Mouse (Mus musculus) MEL (cell line): ENCODE measurements at regions not wholly inside any gene's neighbourhood (a gene's known extent, or its start where the extent isn't known, plus 50 kb on each side); places are given as distances from the start of the nearest gene placed in this dataset.

Experiments
- DNase-seq: peaks from one replicate; pipeline ENCODE4 v3.0.0; 2011; ENCODE audit warnings: low read depth, low spot score
- H3K27ac ChIP-seq: 2 replicates; pipeline ENCODE4 v1.5.1; 2012; ENCODE audit warnings: low read depth, mild to moderate bottlenecking, control low read depth, low read length, moderate library complexity; ENCODE audit not compliant: control insufficient read depth
- H3K27me3 ChIP-seq, 2 experiments: fragments of 150-350 bp in 1 of 2; sonication (generic) in 1 of 2; 2 replicates each; pipeline ENCODE4 v1.6.1; 2012; ENCODE audit warnings: low read length in 2 of 2, mild to moderate bottlenecking in 2 of 2, improper control_type of control experiment in 1 of 2, moderate library complexity in 1 of 2; ENCODE audit not compliant: insufficient read depth in 2 of 2, control insufficient read depth in 1 of 2
- H3K36me3 ChIP-seq, 2 experiments: 2 replicates each; pipeline ENCODE4 v1.6.1; 2012 to 2014; ENCODE audit warnings: low read length in 2 of 2, improper control_type of control experiment in 1 of 2, inconsistent platforms in 1 of 2, mild to moderate bottlenecking in 1 of 2; ENCODE audit not compliant: insufficient read depth in 2 of 2, control insufficient read depth in 1 of 2
- H3K4me1 ChIP-seq, 2 experiments: fragments of 150-350 bp in 1 of 2; sonication (generic) in 1 of 2; 2 replicates each; pipeline ENCODE4 v1.6.1; 2012; ENCODE audit warnings: low read length in 2 of 2, improper control_type of control experiment in 1 of 2, mild to moderate bottlenecking in 1 of 2; ENCODE audit not compliant: insufficient read depth in 2 of 2, control insufficient read depth in 1 of 2
- H3K4me3 ChIP-seq, 2 experiments: fragments of 150-350 bp in 1 of 2; sonication (generic) in 1 of 2; 2 replicates each; pipeline ENCODE4 v1.5.1; 2012; ENCODE audit warnings: low read depth in 2 of 2, low read length in 2 of 2, mild to moderate bottlenecking in 2 of 2, moderate library complexity in 2 of 2, control low read depth in 1 of 2, improper control_type of control experiment in 1 of 2; ENCODE audit not compliant: control insufficient read depth in 1 of 2, insufficient read depth in 1 of 2
- H3K79me2 ChIP-seq: 2 replicates; pipeline ENCODE4 v1.6.1; 2012; ENCODE audit warnings: mild to moderate bottlenecking, low read length, moderate library complexity; ENCODE audit not compliant: control insufficient read depth, poor library complexity, insufficient read depth
- H3K9ac ChIP-seq: 2 replicates; pipeline ENCODE4 v1.6.1; 2012; ENCODE audit warnings: low read depth, mild to moderate bottlenecking, control low read depth, low read length, moderate library complexity; ENCODE audit not compliant: control insufficient read depth, poor library complexity, severe bottlenecking
- H3K9me3 ChIP-seq: fragments of 150-350 bp; sonication (generic); replicated peaks from 2 replicates; pipeline ENCODE4 v1.6.1; 2012; ENCODE audit warnings: mild to moderate bottlenecking, low read length, improper control_type of control experiment, moderate library complexity; ENCODE audit not compliant: insufficient read depth
- BHLHE40 ChIP-seq: IDR thresholded peaks from 2 replicates; pipeline ENCODE4 v1.6.1; 2012; ENCODE audit warnings: low read depth, mild to moderate bottlenecking, inconsistent platforms, low read length, improper control_type of control experiment, borderline replicate concordance
- CHD1 ChIP-seq: IDR thresholded peaks from 2 replicates; pipeline ENCODE4 v1.6.1; 2012; ENCODE audit warnings: low read depth, mild to moderate bottlenecking, inconsistent platforms, low read length, improper control_type of control experiment
- CTCF ChIP-seq, 3 experiments: IDR thresholded peaks in 2 of 3; conservative IDR thresholded peaks in 1 of 3; 2 replicates each; pipeline ENCODE4 v1.5.1; 2011 to 2012; ENCODE audit warnings: low read length in 3 of 3, low read depth in 2 of 3, mild to moderate bottlenecking in 2 of 3, improper control_type of control experiment in 1 of 3, inconsistent platforms in 1 of 3, mixed read lengths in 1 of 3, moderate library complexity in 1 of 3; ENCODE audit not compliant: control insufficient read depth in 1 of 3, insufficient read depth in 1 of 3, poor library complexity in 1 of 3, severe bottlenecking in 1 of 3
- E2F4 ChIP-seq: IDR thresholded peaks from 2 replicates; pipeline ENCODE4 v1.6.1; 2011; ENCODE audit warnings: low read depth, low read length, improper control_type of control experiment, borderline replicate concordance
- ELF1 ChIP-seq: IDR thresholded peaks from 2 replicates; pipeline ENCODE4 v1.6.1; 2014; ENCODE audit warnings: low read depth, mild to moderate bottlenecking, inconsistent platforms, low read length, improper control_type of control experiment, moderate library complexity
- EP300 ChIP-seq, 2 experiments: IDR thresholded peaks; 2 replicates each; pipeline ENCODE4 v1.6.1; 2011; ENCODE audit warnings: improper control_type of control experiment in 2 of 2, low read length in 2 of 2, low read depth in 1 of 2, mild to moderate bottlenecking in 1 of 2
- ETS1 ChIP-seq: IDR thresholded peaks from 2 replicates; pipeline ENCODE4 v1.6.1; 2012; ENCODE audit warnings: low read depth, mild to moderate bottlenecking, inconsistent platforms, low read length, improper control_type of control experiment, moderate library complexity
- GABPA ChIP-seq: IDR thresholded peaks from 2 replicates; pipeline ENCODE4 v1.6.1; 2012; ENCODE audit warnings: low read depth, mild to moderate bottlenecking, inconsistent platforms, low read length, improper control_type of control experiment, moderate library complexity
- GATA1 ChIP-seq: IDR thresholded peaks from 2 replicates; pipeline ENCODE4 v1.6.1; 2011; ENCODE audit warnings: low read depth, low read length, improper control_type of control experiment
- HCFC1 ChIP-seq: IDR thresholded peaks from 2 replicates; pipeline ENCODE4 v1.6.1; 2012; ENCODE audit warnings: low read depth, mild to moderate bottlenecking, inconsistent platforms, low read length, improper control_type of control experiment, moderate library complexity
- JUND ChIP-seq: IDR thresholded peaks from 2 replicates; pipeline ENCODE4 v1.6.1; 2011; ENCODE audit warnings: low read depth, mild to moderate bottlenecking, improper control_type of control experiment, low read length
- MAFK ChIP-seq: IDR thresholded peaks from 2 replicates; pipeline ENCODE4 v1.6.1; 2011; ENCODE audit warnings: low read depth, mild to moderate bottlenecking, low read length, improper control_type of control experiment, borderline replicate concordance
- MAX ChIP-seq: IDR thresholded peaks from 2 replicates; pipeline ENCODE4 v1.6.1; 2011; ENCODE audit warnings: low read length, improper control_type of control experiment
- MAZ ChIP-seq: IDR thresholded peaks from 2 replicates; pipeline ENCODE4 v1.6.1; 2012; ENCODE audit warnings: low read depth, mild to moderate bottlenecking, inconsistent platforms, low read length, improper control_type of control experiment
- MYB ChIP-seq: IDR thresholded peaks from 2 replicates; pipeline ENCODE4 v1.6.1; 2011; ENCODE audit warnings: mild to moderate bottlenecking, low read depth, low read length, improper control_type of control experiment
- MYC ChIP-seq: IDR thresholded peaks from 2 replicates; pipeline ENCODE4 v1.6.1; 2011; ENCODE audit warnings: low read depth, mild to moderate bottlenecking, low read length, improper control_type of control experiment, moderate library complexity
- NELFE ChIP-seq: IDR thresholded peaks from 2 replicates; pipeline ENCODE4 v1.6.1; 2011; ENCODE audit warnings: low read depth, low read length, improper control_type of control experiment
- POLR2AphosphoS5 ChIP-seq: IDR thresholded peaks from 2 replicates; pipeline ENCODE4 v1.6.1; 2012; ENCODE audit warnings: low read depth, borderline replicate concordance, mild to moderate bottlenecking, inconsistent platforms, low read length, moderate library complexity, mixed read lengths
- RAD21 ChIP-seq: IDR thresholded peaks from 2 replicates; pipeline ENCODE4 v1.6.1; 2011; ENCODE audit warnings: mild to moderate bottlenecking, low read depth, low read length, improper control_type of control experiment
- TCF12 ChIP-seq: IDR thresholded peaks from 2 replicates; pipeline ENCODE4 v1.6.1; 2014; ENCODE audit warnings: low read depth, mild to moderate bottlenecking, inconsistent platforms, low read length, improper control_type of control experiment, moderate library complexity
- UBTF ChIP-seq: IDR thresholded peaks from 2 replicates; pipeline ENCODE4 v1.6.1; 2012; ENCODE audit warnings: low read depth, mild to moderate bottlenecking, inconsistent platforms, low read length, improper control_type of control experiment, moderate library complexity, borderline replicate concordance; ENCODE audit not compliant: insufficient read depth
- USF1 ChIP-seq: IDR thresholded peaks from 2 replicates; pipeline ENCODE4 v1.6.1; 2014; ENCODE audit warnings: low read depth, mild to moderate bottlenecking, inconsistent platforms, low read length, improper control_type of control experiment, moderate library complexity
- ZNF384 ChIP-seq: IDR thresholded peaks from 2 replicates; pipeline ENCODE4 v1.6.1; 2012; ENCODE audit warnings: low read depth, mild to moderate bottlenecking, inconsistent platforms, low read length, improper control_type of control experiment

DNA sequence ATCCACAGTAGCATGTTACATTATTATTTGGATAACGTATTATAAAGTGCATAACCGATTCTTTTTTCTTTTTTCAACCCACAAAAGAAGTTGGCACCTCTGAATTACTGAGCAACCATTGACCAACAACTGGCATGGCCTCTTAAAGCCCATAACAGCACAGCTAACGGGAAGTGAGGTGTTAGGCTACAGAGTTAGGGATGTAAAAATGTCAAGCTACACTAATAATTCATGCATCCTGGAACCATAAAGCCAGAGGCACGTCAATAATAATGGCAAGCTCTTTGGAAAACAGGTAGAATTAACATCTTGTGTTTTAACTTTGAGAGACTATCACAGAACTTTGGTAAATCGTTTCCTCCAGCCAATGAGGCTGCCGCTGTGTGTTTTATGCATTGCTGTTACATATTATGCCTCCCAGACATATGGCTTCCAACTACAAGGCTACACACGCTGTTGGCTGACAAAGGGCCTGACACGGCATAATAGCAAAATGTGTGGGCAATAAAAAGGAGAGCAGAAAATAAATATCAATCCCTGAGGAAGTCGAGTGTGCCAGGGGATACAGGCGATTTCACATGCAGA lies 89.6 kb upstream of the Dpyd start:
- TF ChIP-seq MAFK (no peak), USF1 (no peak), MYB (no peak), POLR2AphosphoS5 (no peak), ELF1 (no peak), CHD1 (no peak), GATA1 (no peak), RAD21 (no peak), EP300 (IDR thresholded peaks at IDR 0.05; ENCODE audit: low read depth in 1 of 2, low read length in 2 of 2) (no peak), GABPA (no peak), ZNF384 (no peak)
- Histone ChIP-seq H3K9ac (no peak overlapping the region), H3K27ac (no peak overlapping the region), H3K79me2 (no peaks in the 10 kb centered on the region), H3K27me3 (no peaks in the 10 kb centered on the region), H3K36me3 (no peaks in the 10 kb centered on the region), H3K9me3 (no peaks in the 10 kb centered on the region), H3K4me3 (no peak overlapping the region), H3K4me1 (no peaks in the 10 kb centered on the region)
- DNase-seq = no peak

DNA sequence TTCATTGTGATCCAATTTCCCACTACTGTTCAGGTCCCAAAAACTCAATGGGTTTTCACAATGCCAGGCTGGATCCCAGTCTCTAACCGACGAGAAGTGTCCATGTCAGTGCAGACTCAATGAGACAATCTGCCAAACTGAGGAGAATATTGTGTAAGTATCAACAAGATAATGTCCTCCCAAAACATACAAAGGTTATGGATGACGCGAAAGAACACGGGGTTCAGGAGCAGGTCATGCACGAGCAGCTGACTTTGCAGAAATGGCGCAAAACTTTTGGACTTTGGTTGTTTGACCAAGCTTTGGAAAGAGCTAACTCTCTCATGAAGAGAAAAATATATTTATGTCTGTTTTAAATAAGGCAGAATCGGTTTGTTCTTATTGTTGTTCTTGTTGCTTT lies 83.9 kb upstream of the Dpyd start:
- no peaks in the 10 kb centered on the region for H3K27me3 ChIP-seq
- no peaks in the 10 kb centered on the region for H3K4me1 ChIP-seq
- no peak overlapping the region for H3K27ac ChIP-seq
- no peaks in the 10 kb centered on the region for H3K9me3 ChIP-seq
- no peak for DNase-seq
- H3K79me2 ChIP-seq = no peaks in the 10 kb centered on the region
- no peak overlapping the region for H3K4me3 ChIP-seq
- no peaks in the 10 kb centered on the region for H3K36me3 ChIP-seq
- no peak overlapping the region for H3K9ac ChIP-seq
- no peak for TF ChIP-seq TCF12
- no peak for TF ChIP-seq BHLHE40
- no peak for TF ChIP-seq ZNF384

DNA sequence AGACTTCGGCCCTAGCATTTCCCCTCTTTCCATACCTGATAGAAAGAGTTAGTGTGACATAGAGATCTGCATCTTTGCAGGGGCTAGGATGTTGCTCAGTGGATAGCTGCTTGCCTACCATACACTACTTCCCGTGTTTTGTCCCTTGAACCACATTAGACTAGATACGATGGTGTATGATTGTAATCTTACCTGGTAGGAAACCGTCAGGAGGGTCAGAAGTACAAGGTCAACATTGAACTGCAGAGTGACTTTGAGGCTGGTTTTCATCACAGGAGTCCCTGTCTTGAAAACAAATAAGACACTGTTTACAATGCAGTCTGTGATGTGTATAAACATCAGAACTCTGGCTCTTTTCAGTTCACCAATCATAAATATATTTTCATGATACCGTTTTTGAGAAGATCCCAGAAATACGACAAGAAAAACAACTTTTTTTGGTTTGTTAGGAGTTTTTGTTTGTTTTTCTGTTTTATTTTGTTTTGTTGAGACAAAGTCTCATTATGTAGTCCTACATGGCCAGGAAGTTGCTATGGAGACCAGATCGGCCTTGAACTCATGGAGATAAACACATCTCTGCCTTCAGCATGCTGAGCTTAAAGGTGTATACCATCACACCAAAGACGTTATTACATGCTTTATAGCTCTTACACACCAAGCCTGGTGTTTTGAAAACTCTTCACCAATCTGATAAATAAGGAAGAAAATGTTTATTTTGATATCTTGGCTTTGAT lies 81.2 kb upstream of the Dpyd start:
- H3K4me3 ChIP-seq = no peak overlapping the region
- TF ChIP-seq GABPA = no peak
- TF ChIP-seq MAX = no peak
- TF ChIP-seq MAZ = no peak
- no peak for TF ChIP-seq ZNF384
- TF ChIP-seq NELFE = no peak
- TF ChIP-seq JUND = no peak
- TF ChIP-seq E2F4 = no peak
- TF ChIP-seq ELF1 = no peak
- TF ChIP-seq MAFK = no peak
- no peak for TF ChIP-seq HCFC1
- no peak for TF ChIP-seq CTCF (IDR thresholded peaks at IDR 0.05 in 2 of 3, conservative IDR thresholded peaks at IDR 0.05 in 1 of 3; ENCODE audit: control insufficient read depth in 1 of 3, insufficient read depth in 1 of 3, low read depth in 2 of 3, low read length in 3 of 3, poor library complexity in 1 of 3, severe bottlenecking in 1 of 3)
- no peak for TF ChIP-seq POLR2AphosphoS5
- TF ChIP-seq CHD1 = no peak
- TF ChIP-seq ETS1 = no peak
- TF ChIP-seq EP300 (IDR thresholded peaks at IDR 0.05; ENCODE audit: low read depth in 1 of 2, low read length in 2 of 2) = no peak
- no peak for TF ChIP-seq UBTF
- TF ChIP-seq MYC = no peak
- H3K79me2 ChIP-seq = no peaks in the 10 kb centered on the region
- no peak for DNase-seq
- no peak overlapping the region for H3K27ac ChIP-seq
- H3K36me3 ChIP-seq = no peaks in the 10 kb centered on the region
- H3K9me3 ChIP-seq = no peaks in the 10 kb centered on the region
- no peak overlapping the region for H3K9ac ChIP-seq
- no peaks in the 10 kb centered on the region for H3K4me1 ChIP-seq
- H3K27me3 ChIP-seq = no peaks in the 10 kb centered on the region
